Comparison of ENCODE assay signal across 22 mouse cellular contexts in genomic region chr11:36613807-36614206, GRCm38 (mm10).
DNase-seq lines count a peak whose midpoint lies in the region; ATAC-seq and TF ChIP-seq lines count a peak whose summit lies in the region.
"Had no signal": no experiment of that assay in that cellular context is flagged by ENCODE, and none has a peak within 500 bp of the region (broad histone marks: within the 10 kb centered on the region; RNA-seq: fewer than 3 reads in every experiment).

No protein-coding gene starts in this region.

- H3K4me2 ChIP-seq in forebrain, embryonic 12.5 days = no peak overlapping the region
- no peak overlapping the region for H3K4me2 ChIP-seq in forebrain, postnatal 0 days (ENCODE audit: low read depth)
- no peak overlapping the region for H3K4me2 ChIP-seq in embryonic facial prominence, embryonic 14.5 days (ENCODE audit: low read depth, low read length)
- peak overlapping the region; percentile 18; the same call in 1 of the 2 replicates for H3K4me2 ChIP-seq in forebrain, embryonic 14.5 days (ENCODE audit: low read length)
- H3K4me2 ChIP-seq: embryonic facial prominence, embryonic 15.5 days; heart, embryonic 11.5 days; hindbrain, embryonic 12.5 days; hindbrain, embryonic 15.5 days had no signal

- no peaks in the 10 kb centered on the region for H3K27me3 ChIP-seq in forebrain, embryonic 12.5 days
- no peaks in the 10 kb centered on the region for H3K27me3 ChIP-seq in forebrain, postnatal 0 days (ENCODE audit: insufficient read depth, low read length)
- no peaks in the 10 kb centered on the region for H3K27me3 ChIP-seq in embryonic facial prominence, embryonic 14.5 days (replicated peaks; ENCODE audit: control insufficient read depth, insufficient read depth, low read length)
- no peaks in the 10 kb centered on the region for H3K27me3 ChIP-seq in forebrain, embryonic 14.5 days (replicated peaks; ENCODE audit: control insufficient read depth, insufficient read depth, low read length)
- H3K27me3 ChIP-seq: embryonic facial prominence, embryonic 15.5 days; hindbrain, embryonic 12.5 days; hindbrain, embryonic 15.5 days had no signal

- DNase-seq in forebrain, postnatal 0 days = no peak
- peak; percentile 7 for DNase-seq in embryonic facial prominence, embryonic 14.5 days (ENCODE audit: low spot score)
- peak; percentile 41 for DNase-seq in forebrain, embryonic 14.5 days (ENCODE audit: low spot score)
- peak; percentile 32 for DNase-seq in retina, embryonic 14.5 days (ENCODE audit: low spot score)
- no peak for DNase-seq in lung, postnatal 10 days
- no peak for DNase-seq in heart, adult 18-20 months
- DNase-seq in right cerebral cortex, adult 18-20 months = no peak
- DNase-seq: adrenal gland, adult 8-10 months; adrenal gland, postnatal 36 days; cerebellum, adult 11 months; cerebellum, adult 2 months; cerebellum, adult 9-11 months; cerebellum, postnatal 25 days; gastrocnemius, postnatal 10 days; gastrocnemius, postnatal 36 days had no signal

- peaks cover 8% of the 10 kb centered on the region for H3K4me1 ChIP-seq in forebrain, embryonic 12.5 days
- H3K4me1 ChIP-seq in forebrain, postnatal 0 days (ENCODE audit: insufficient read depth) = no peaks in the 10 kb centered on the region
- no peaks in the 10 kb centered on the region for H3K4me1 ChIP-seq in embryonic facial prominence, embryonic 14.5 days (ENCODE audit: control insufficient read depth, insufficient read depth, low read length)
- H3K4me1 ChIP-seq in forebrain, embryonic 14.5 days (ENCODE audit: control insufficient read depth, insufficient read depth, low read length) = peaks cover 5% of the 10 kb centered on the region; the same call in 1 of the 2 replicates
- H3K4me1 ChIP-seq: embryonic facial prominence, embryonic 15.5 days; hindbrain, embryonic 12.5 days; hindbrain, embryonic 15.5 days had no signal

- peak; percentile 72; the same call in 1 of the 2 replicates for ATAC-seq in forebrain, embryonic 12.5 days (ENCODE audit: low FRiP score)
- ATAC-seq in forebrain, postnatal 0 days = no peak
- ATAC-seq in embryonic facial prominence, embryonic 14.5 days (ENCODE audit: low read depth) = no peak
- ATAC-seq in forebrain, embryonic 14.5 days = no peak
- ATAC-seq: CD4-positive, CD25-positive, alpha-beta regulatory T cell, adult 4 months; intestine, postnatal 0 days had no signal

- no peaks in the 10 kb centered on the region for H3K9me3 ChIP-seq in forebrain, embryonic 12.5 days
- H3K9me3 ChIP-seq in forebrain, postnatal 0 days (ENCODE audit: low read length) = no peaks in the 10 kb centered on the region
- no peaks in the 10 kb centered on the region for H3K9me3 ChIP-seq in embryonic facial prominence, embryonic 14.5 days (ENCODE audit: control insufficient read depth, low read length)
- no peaks in the 10 kb centered on the region for H3K9me3 ChIP-seq in forebrain, embryonic 14.5 days (replicated peaks; ENCODE audit: control insufficient read depth, low read length)
- H3K9me3 ChIP-seq: embryonic facial prominence, embryonic 15.5 days; hindbrain, embryonic 12.5 days; hindbrain, embryonic 15.5 days had no signal

- no peak overlapping the region for H3K9ac ChIP-seq in forebrain, embryonic 12.5 days
- no peak overlapping the region for H3K9ac ChIP-seq in forebrain, postnatal 0 days
- no peak overlapping the region for H3K9ac ChIP-seq in embryonic facial prominence, embryonic 14.5 days (ENCODE audit: low read depth, low read length)
- H3K9ac ChIP-seq in forebrain, embryonic 14.5 days (ENCODE audit: low read length) = no peak overlapping the region
- H3K9ac ChIP-seq: embryonic facial prominence, embryonic 15.5 days; hindbrain, embryonic 12.5 days; hindbrain, embryonic 15.5 days had no signal

- no peak overlapping the region for H3K4me3 ChIP-seq in forebrain, embryonic 12.5 days (replicated peaks)
- no peak overlapping the region for H3K4me3 ChIP-seq in forebrain, postnatal 0 days (ENCODE audit: low read depth, low read length)
- H3K4me3 ChIP-seq in embryonic facial prominence, embryonic 14.5 days (ENCODE audit: low read depth, low read length) = no peak overlapping the region
- H3K4me3 ChIP-seq in forebrain, embryonic 14.5 days (ENCODE audit: low read depth, low read length) = no peak overlapping the region
- H3K4me3 ChIP-seq: embryonic facial prominence, embryonic 15.5 days; hindbrain, embryonic 12.5 days; hindbrain, embryonic 15.5 days had no signal

- 47% methylated on average over 6 of the region's 6 CpGs for WGBS in forebrain, embryonic 12.5 days
- 30% methylated on average over 6 of the region's 6 CpGs for WGBS in forebrain, postnatal 0 days
- WGBS in embryonic facial prominence, embryonic 14.5 days = 63% methylated on average over 6 of the region's 6 CpGs
- WGBS in forebrain, embryonic 14.5 days = 23% methylated on average over 6 of the region's 6 CpGs

- TF ChIP-seq CTCF in forebrain, postnatal 0 days (IDR thresholded peaks at IDR 0.05; ENCODE audit: low read depth) = no peak

- no peaks in the 10 kb centered on the region for H3K36me3 ChIP-seq in forebrain, embryonic 12.5 days (replicated peaks)
- H3K36me3 ChIP-seq in forebrain, postnatal 0 days (ENCODE audit: insufficient read depth) = no peaks in the 10 kb centered on the region
- H3K36me3 ChIP-seq in embryonic facial prominence, embryonic 14.5 days (ENCODE audit: control insufficient read depth, insufficient read depth, low read length) = no peaks in the 10 kb centered on the region
- no peaks in the 10 kb centered on the region for H3K36me3 ChIP-seq in forebrain, embryonic 14.5 days (ENCODE audit: control insufficient read depth, insufficient read depth, low read length)
- H3K36me3 ChIP-seq: embryonic facial prominence, embryonic 15.5 days; hindbrain, embryonic 12.5 days; hindbrain, embryonic 15.5 days had no signal

- no peak overlapping the region for H3K27ac ChIP-seq in forebrain, embryonic 12.5 days
- H3K27ac ChIP-seq in forebrain, postnatal 0 days (ENCODE audit: low read depth, low read length) = no peak overlapping the region
- no peak overlapping the region for H3K27ac ChIP-seq in embryonic facial prominence, embryonic 14.5 days (replicated peaks; ENCODE audit: low read depth, low read length)
- H3K27ac ChIP-seq in forebrain, embryonic 14.5 days (ENCODE audit: low read depth, low read length) = no peak overlapping the region
- H3K27ac ChIP-seq: embryonic facial prominence, embryonic 15.5 days; hindbrain, embryonic 12.5 days; hindbrain, embryonic 15.5 days had no signal

Comparison
In these comparisons a context has a peak if more than half of its experiments do, and no peak if none do; other contexts are left out.
1. DNase-seq: peak in embryonic facial prominence, embryonic 14.5 days (single experiment), forebrain, embryonic 14.5 days (single experiment) and retina, embryonic 14.5 days (single experiment); none in forebrain, postnatal 0 days (single experiment), lung, postnatal 10 days (single experiment), heart, adult 18-20 months (0 of 2) and right cerebral cortex, adult 18-20 months (single experiment).